Mouse (Mus musculus): ENCODE measurements around the gene Fbxo11. TPM values are rescaled to one million over a fixed set of nuclear protein-coding genes. Genes with fewer than 3 reads are reported as not detected.

Fbxo11 gene
- polyA plus RNA-seq, 1 experiment from 2014 or later: 9.9 TPM

GRCm38 (mm10) chr17:88096809-88097399, 31.8 kb upstream of the Fbxo11 start:
- Histone ChIP-seq H3K9ac (no peak overlapping the region), H3K27ac (replicated peaks) (no peak overlapping the region), H3K4me2 (no peak overlapping the region), H3K4me1 (no peaks in the 10 kb centered on the region), H3K36me3 (no peaks in the 10 kb centered on the region), H3K4me3 (no peak overlapping the region), H3K27me3 (replicated peaks) (no peaks in the 10 kb centered on the region), H3K9me3 (0 out of 2 replicates have a peak, but pooled peaks cover 4% of the 10 kb centered on the region)
- ATAC-seq (ENCODE audit: extremely low read depth, insufficient number of reproducible peaks, low FRiP score, low TSS enrichment): no peak
- WGBS: 79% methylated on average over 12 of the region's 12 CpGs

- no peak for ATAC-seq (ENCODE audit: extremely low read depth, insufficient number of reproducible peaks, low FRiP score, low TSS enrichment)
- Histone ChIP-seq H3K4me3 (no peak overlapping the region), H3K36me3 (no peaks in the 10 kb centered on the region), H3K4me2 (no peak overlapping the region), H3K9ac (no peak overlapping the region), H3K27ac (replicated peaks) (no peak overlapping the region), H3K9me3 (0 out of 2 replicates have a peak, but pooled peaks cover 4% of the 10 kb centered on the region), H3K4me1 (no peaks in the 10 kb centered on the region), H3K27me3 (replicated peaks) (no peaks in the 10 kb centered on the region)
- WGBS: 82% methylated on average over 10 of the region's 10 CpGs
These were observed 30.6 kb upstream of the Fbxo11 start for GRCm38 (mm10) chr17:88095517-88096198.

GRCm38 (mm10) chr17:88094327-88094726, 29.2 kb upstream of the Fbxo11 start:
- Histone ChIP-seq H3K4me2 (no peak overlapping the region), H3K27me3 (replicated peaks) (no peaks in the 10 kb centered on the region), H3K9ac (no peak overlapping the region), H3K4me1 (no peaks in the 10 kb centered on the region), H3K27ac (replicated peaks) (no peak overlapping the region), H3K4me3 (no peak overlapping the region), H3K36me3 (no peaks in the 10 kb centered on the region), H3K9me3 (0 out of 2 replicates have a peak, but pooled peaks cover 4% of the 10 kb centered on the region)
- 87% methylated on average over 12 of the region's 12 CpGs for WGBS
- no peak for ATAC-seq (ENCODE audit: extremely low read depth, insufficient number of reproducible peaks, low FRiP score, low TSS enrichment)

GRCm38 (mm10) chr17:88093798-88094197, 28.7 kb upstream of the Fbxo11 start:
- H3K27me3 ChIP-seq (replicated peaks): no peaks in the 10 kb centered on the region
- H3K27ac ChIP-seq (replicated peaks): no peak overlapping the region
- no peak for ATAC-seq (ENCODE audit: extremely low read depth, insufficient number of reproducible peaks, low FRiP score, low TSS enrichment)
- H3K9ac ChIP-seq: no peak overlapping the region
- no peaks in the 10 kb centered on the region for H3K36me3 ChIP-seq
- H3K4me2 ChIP-seq: no peak overlapping the region
- 85% methylated on average over 10 of the region's 10 CpGs for WGBS
- H3K9me3 ChIP-seq: 0 out of 2 replicates have a peak, but pooled peaks cover 4% of the 10 kb centered on the region
- no peaks in the 10 kb centered on the region for H3K4me1 ChIP-seq
- no peak overlapping the region for H3K4me3 ChIP-seq

GRCm38 (mm10) chr17:88085976-88086375, 20.9 kb upstream of the Fbxo11 start:
- ATAC-seq (ENCODE audit: extremely low read depth, insufficient number of reproducible peaks, low FRiP score, low TSS enrichment): no peak
- H3K27ac ChIP-seq (replicated peaks): no peak overlapping the region
- no peak overlapping the region for H3K9ac ChIP-seq
- H3K36me3 ChIP-seq: no peaks in the 10 kb centered on the region
- H3K27me3 ChIP-seq (replicated peaks): no peaks in the 10 kb centered on the region
- no peaks in the 10 kb centered on the region for H3K9me3 ChIP-seq
- 90% methylated on average over 11 of the region's 11 CpGs for WGBS
- no peak overlapping the region for H3K4me3 ChIP-seq
- H3K4me1 ChIP-seq: no peaks in the 10 kb centered on the region
- no peak overlapping the region for H3K4me2 ChIP-seq

- H3K36me3 ChIP-seq: no peaks in the 10 kb centered on the region
- no peak overlapping the region for H3K9ac ChIP-seq
- no peaks in the 10 kb centered on the region for H3K4me1 ChIP-seq
- no peak overlapping the region for H3K4me3 ChIP-seq
- H3K27ac ChIP-seq (replicated peaks): no peak overlapping the region
- H3K9me3 ChIP-seq: no peaks in the 10 kb centered on the region; the same call in 1 of the 2 replicates
- WGBS: 83% methylated on average over 6 of the region's 6 CpGs
- H3K27me3 ChIP-seq (replicated peaks): no peaks in the 10 kb centered on the region
- no peak overlapping the region for H3K4me2 ChIP-seq
- ATAC-seq (ENCODE audit: extremely low read depth, insufficient number of reproducible peaks, low FRiP score, low TSS enrichment): no peak
These were observed 16.4 kb upstream of the Fbxo11 start for GRCm38 (mm10) chr17:88081446-88081845.

- Histone ChIP-seq H3K9ac (no peak overlapping the region), H3K9me3 (no peaks in the 10 kb centered on the region; the same call in 1 of the 2 replicates), H3K4me3 (no peak overlapping the region), H3K27me3 (replicated peaks) (no peaks in the 10 kb centered on the region), H3K36me3 (no peaks in the 10 kb centered on the region), H3K27ac (replicated peaks) (no peak overlapping the region), H3K4me2 (no peak overlapping the region), H3K4me1 (no peaks in the 10 kb centered on the region)
- ATAC-seq (ENCODE audit: extremely low read depth, insufficient number of reproducible peaks, low FRiP score, low TSS enrichment): no peak
- 77% methylated on average over 8 of the region's 8 CpGs for WGBS
These were observed 14.7 kb upstream of the Fbxo11 start for GRCm38 (mm10) chr17:88079771-88080170.

GRCm38 (mm10) chr17:88072047-88072446, 7.0 kb upstream of the Fbxo11 start:
- no peak overlapping the region for H3K4me3 ChIP-seq
- no peak overlapping the region for H3K9ac ChIP-seq
- H3K4me2 ChIP-seq: no peak overlapping the region
- 0 out of 2 replicates have a peak, but pooled peaks cover 5% of the 10 kb centered on the region for H3K4me1 ChIP-seq
- no peak overlapping the region for H3K27ac ChIP-seq (replicated peaks)
- no peaks in the 10 kb centered on the region for H3K9me3 ChIP-seq
- ATAC-seq (ENCODE audit: extremely low read depth, insufficient number of reproducible peaks, low FRiP score, low TSS enrichment): no peak
- 71% methylated on average over 7 of the region's 7 CpGs for WGBS
- no peaks in the 10 kb centered on the region for H3K36me3 ChIP-seq
- no peaks in the 10 kb centered on the region for H3K27me3 ChIP-seq (replicated peaks)

GRCm38 (mm10) chr17:88068024-88068719, 3.1 kb upstream of the Fbxo11 start:
- Histone ChIP-seq H3K4me3 (no peak overlapping the region), H3K9ac (no peak overlapping the region), H3K27me3 (replicated peaks) (no peaks in the 10 kb centered on the region), H3K4me2 (no peak overlapping the region), H3K27ac (replicated peaks) (no peak overlapping the region), H3K36me3 (no peaks in the 10 kb centered on the region), H3K9me3 (no peaks in the 10 kb centered on the region), H3K4me1 (peaks cover 9% of the 10 kb centered on the region)
- WGBS: 93% methylated on average over 7 of the region's 7 CpGs
- ATAC-seq (ENCODE audit: extremely low read depth, insufficient number of reproducible peaks, low FRiP score, low TSS enrichment): no peak

GRCm38 (mm10) chr17:88067202-88067901, 2.3 kb upstream of the Fbxo11 start:
- ATAC-seq (ENCODE audit: extremely low read depth, insufficient number of reproducible peaks, low FRiP score, low TSS enrichment): no peak
- Histone ChIP-seq H3K27me3 (replicated peaks) (no peaks in the 10 kb centered on the region), H3K9me3 (no peaks in the 10 kb centered on the region), H3K27ac (replicated peaks) (peak overlapping the region; percentile 100), H3K4me3 (peak overlapping the region; percentile 98), H3K36me3 (no peaks in the 10 kb centered on the region), H3K4me2 (peak overlapping the region; percentile 72), H3K4me1 (peaks cover 17% of the 10 kb centered on the region), H3K9ac (peak overlapping the region; percentile 73)
- 73% methylated on average over 4 of the region's 4 CpGs for WGBS

- peaks cover 18% of the 10 kb centered on the region for H3K4me1 ChIP-seq
- no peak for ATAC-seq (ENCODE audit: extremely low read depth, insufficient number of reproducible peaks, low FRiP score, low TSS enrichment)
- peak overlapping the region; percentile 73 for H3K9ac ChIP-seq
- 9% methylated on average over 9 of the region's 9 CpGs for WGBS
- H3K36me3 ChIP-seq: no peaks in the 10 kb centered on the region
- no peaks in the 10 kb centered on the region for H3K9me3 ChIP-seq
- peak overlapping the region; percentile 98 for H3K4me3 ChIP-seq
- H3K4me2 ChIP-seq: peak overlapping the region; percentile 72
- H3K27me3 ChIP-seq (replicated peaks): no peaks in the 10 kb centered on the region
- H3K27ac ChIP-seq (replicated peaks): peak overlapping the region; percentile 100
These were observed 1.7 kb upstream of the Fbxo11 start for GRCm38 (mm10) chr17:88066799-88067198.

Data from heart, embryonic 13.5 days (tissue).